Mouse (Mus musculus) midbrain, postnatal 0 days (tissue): ENCODE measurements around the gene Zfp366. TPM values are rescaled to one million over a fixed set of nuclear protein-coding genes. Genes with fewer than 3 reads are reported as not detected.

Experiments used
- ATAC-seq: fragments of 200-750 bp; cut with Nextera tagmentation; 2 replicates; pipeline ENCODE4 v1.8.0; 2017; ENCODE audit warnings: moderate number of reproducible peaks, mild to moderate bottlenecking, moderate TSS enrichment, moderate library complexity; ENCODE audit not compliant: low FRiP score
- DNase-seq: peaks from one replicate; pipeline ENCODE4 v3.0.0-alpha.2; 2015; ENCODE audit warnings: low spot score
- H3K27ac ChIP-seq: fragments of 300-500 bp; sonication (generic); 2 replicates; pipeline ENCODE4 v1.5.1; 2014; ENCODE audit warnings: low read depth, mild to moderate bottlenecking, low read length, mixed read lengths
- H3K27me3 ChIP-seq: fragments of 300-500 bp; sonication (generic); 2 replicates; pipeline ENCODE4 v1.6.1; 2014; ENCODE audit warnings: low read length, control low read depth, mixed read lengths; ENCODE audit not compliant: insufficient read depth
- H3K36me3 ChIP-seq: fragments of 300-500 bp; sonication (generic); 2 replicates; pipeline ENCODE4 v1.6.1; 2014; ENCODE audit warnings: low read length, control low read depth, mixed read lengths; ENCODE audit not compliant: insufficient read depth
- H3K4me1 ChIP-seq: fragments of 300-500 bp; sonication (generic); 2 replicates; pipeline ENCODE4 v1.6.1; 2014; ENCODE audit warnings: mild to moderate bottlenecking, control low read depth, antibody characterized with exemption, low read length, mixed read lengths; ENCODE audit not compliant: insufficient read depth
- H3K4me2 ChIP-seq: fragments of 300-500 bp; sonication (generic); 2 replicates; pipeline ENCODE4 v1.6.1; 2014; ENCODE audit warnings: low read depth, mild to moderate bottlenecking, low read length, mixed read lengths; ENCODE audit not compliant: poor library complexity, severe bottlenecking
- H3K4me3 ChIP-seq: fragments of 300-500 bp; sonication (generic); 2 replicates; pipeline ENCODE4 v1.5.1; 2014; ENCODE audit warnings: low read depth, mild to moderate bottlenecking, low read length, moderate library complexity
- H3K9ac ChIP-seq: fragments of 300-500 bp; sonication (generic); replicated peaks from 2 replicates; pipeline ENCODE4 v1.6.1; 2014; ENCODE audit warnings: mild to moderate bottlenecking, low read length, moderate library complexity, mixed read lengths; ENCODE audit not compliant: poor library complexity, severe bottlenecking
- H3K9me3 ChIP-seq: fragments of 300-500 bp; sonication (generic); 2 replicates; pipeline ENCODE4 v1.6.1; 2016; ENCODE audit warnings: low read length, control low read depth
- CTCF ChIP-seq: IDR thresholded peaks from 2 replicates; pipeline ENCODE4 v1.5.1; 2016; ENCODE audit warnings: antibody characterized with exemption, mild to moderate bottlenecking
- WGBS: fragments of 180-500 bp; shearing (Covaris S2); extraction: QIAGEN DNeasy Blood & Tissue Kit; methylation state at CpG from one replicate; pipeline ENCODE4 v1.1.7; 2014; 5-methylcytosine and 5-hydroxymethylcytosine counted together
- polyA plus RNA-seq: library from polyadenylated mRNA; unstranded; fragments of >200 nt; fragmentation: Nextera tagmentation; extraction: Ambion mirVana; gene quantifications from 2 replicates; pipeline ENCODE4 v1.2.1, GENCODE M21; 2015
- total RNA-seq: library from RNA; depleted of rRNA; stranded (reverse); fragments of >200 nt; gene quantifications from 2 replicates; pipeline ENCODE4 v1.2.3, GENCODE M21; 2014

Gene Zfp366
- total and polyA plus RNA-seq, 2 experiments from 2014 or later, result 0.30 to 1.9 TPM

- Histone ChIP-seq H3K4me3 (no peak overlapping the region), H3K27me3 (no peaks in the 10 kb centered on the region), H3K9ac (no peak overlapping the region), H3K36me3 (no peaks in the 10 kb centered on the region), H3K4me1 (no peaks in the 10 kb centered on the region; the same call in 1 of the 2 replicates), H3K9me3 (no peaks in the 10 kb centered on the region), H3K27ac (no peak overlapping the region), H3K4me2 (no peak overlapping the region)
- TF ChIP-seq CTCF, result no peak
- DNase-seq (no peak), ATAC-seq (no peak)
- 51% methylated on average over 3 of the region's 3 CpGs for WGBS
Measured at GRCm38 (mm10) chr13:99233333-99233732, 48.7 kb downstream of the Zfp366 start.

DNA sequence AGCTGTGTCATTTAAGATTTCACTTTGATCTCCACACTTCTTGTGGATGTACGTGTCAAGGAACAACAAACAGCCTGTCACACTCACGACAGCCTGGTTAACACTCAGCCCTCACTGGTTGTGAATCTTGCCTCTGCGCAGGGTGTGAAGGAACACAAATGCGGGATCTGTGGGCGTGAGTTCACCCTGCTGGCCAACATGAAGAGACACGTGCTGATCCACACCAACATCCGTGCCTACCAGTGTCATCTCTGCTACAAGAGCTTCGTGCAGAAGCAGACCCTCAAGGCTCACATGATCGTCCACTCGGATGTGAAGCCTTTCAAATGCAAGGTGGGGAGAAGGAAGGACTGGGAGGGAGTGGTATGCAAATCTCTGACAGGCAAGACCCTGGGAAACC lies 49.3 kb downstream of the Zfp366 start:
- Histone ChIP-seq H3K4me1 (peaks cover 4% of the 10 kb centered on the region), H3K36me3 (no peaks in the 10 kb centered on the region), H3K27ac (no peak overlapping the region), H3K4me3 (no peak overlapping the region), H3K4me2 (no peak overlapping the region), H3K27me3 (no peaks in the 10 kb centered on the region), H3K9me3 (no peaks in the 10 kb centered on the region), H3K9ac (no peak overlapping the region)
- ATAC-seq, result no peak
- 77% methylated on average over 10 of the region's 10 CpGs for WGBS
- no peak for TF ChIP-seq CTCF
- no peak for DNase-seq

- ATAC-seq, result no peak
- Histone ChIP-seq H3K27me3 (no peaks in the 10 kb centered on the region), H3K9me3 (no peaks in the 10 kb centered on the region), H3K27ac (no peak overlapping the region), H3K36me3 (no peaks in the 10 kb centered on the region), H3K4me2 (no peak overlapping the region), H3K4me3 (no peak overlapping the region), H3K4me1 (peaks cover 9% of the 10 kb centered on the region), H3K9ac (no peak overlapping the region)
- 77% methylated on average over 20 of the region's 20 CpGs for WGBS
- DNase-seq, result no peak
- no peak for TF ChIP-seq CTCF
Measured at GRCm38 (mm10) chr13:99235428-99236210, 51.0 kb downstream of the Zfp366 start.

GRCm38 (mm10) chr13:99236222-99236621 lies 51.6 kb downstream of the Zfp366 start:
- Histone ChIP-seq H3K36me3 (no peaks in the 10 kb centered on the region), H3K27ac (0 out of 2 replicates have a peak overlapping the region, but pooled peaks have one; percentile 6), H3K4me1 (peaks cover 9% of the 10 kb centered on the region), H3K4me3 (no peak overlapping the region), H3K9me3 (no peaks in the 10 kb centered on the region), H3K4me2 (no peak overlapping the region), H3K27me3 (no peaks in the 10 kb centered on the region), H3K9ac (no peak overlapping the region)
- WGBS, result 81% methylated on average over 2 of the region's 2 CpGs
- DNase-seq, result no peak
- no peak for TF ChIP-seq CTCF
- ATAC-seq, result no peak

GRCm38 (mm10) chr13:99237122-99237521 lies 52.5 kb downstream of the Zfp366 start:
- H3K27me3 ChIP-seq, result no peaks in the 10 kb centered on the region
- no peaks in the 10 kb centered on the region for H3K36me3 ChIP-seq
- H3K4me3 ChIP-seq, result no peak overlapping the region
- H3K4me1 ChIP-seq, result peaks cover 9% of the 10 kb centered on the region
- no peak for TF ChIP-seq CTCF
- WGBS, result 85% methylated on average over 5 of the region's 5 CpGs
- no peak overlapping the region; the same call in 1 of the 2 replicates for H3K27ac ChIP-seq
- no peak overlapping the region for H3K9ac ChIP-seq
- DNase-seq (no peak), ATAC-seq (no peak)
- H3K9me3 ChIP-seq, result no peaks in the 10 kb centered on the region
- H3K4me2 ChIP-seq, result no peak overlapping the region

- Histone ChIP-seq H3K36me3 (no peaks in the 10 kb centered on the region), H3K9ac (no peak overlapping the region), H3K4me1 (peaks cover 9% of the 10 kb centered on the region), H3K27me3 (no peaks in the 10 kb centered on the region), H3K4me2 (no peak overlapping the region), H3K4me3 (no peak overlapping the region), H3K27ac (no peak overlapping the region), H3K9me3 (no peaks in the 10 kb centered on the region)
- no peak for TF ChIP-seq CTCF
- 90% methylated on average over 1 of the region's 1 CpGs for WGBS
- ATAC-seq (no peak), DNase-seq (no peak)
Measured at GRCm38 (mm10) chr13:99237841-99238216, 53.2 kb downstream of the Zfp366 start.
